Mouse (Mus musculus): ENCODE results near the gene Olfr332.
"Not testable (repeated sequence)": the region's sequence is repeated elsewhere in the genome, so short reads cannot be mapped to it uniquely, and the experiment has no call there.

The Olfr332 gene

DNA sequence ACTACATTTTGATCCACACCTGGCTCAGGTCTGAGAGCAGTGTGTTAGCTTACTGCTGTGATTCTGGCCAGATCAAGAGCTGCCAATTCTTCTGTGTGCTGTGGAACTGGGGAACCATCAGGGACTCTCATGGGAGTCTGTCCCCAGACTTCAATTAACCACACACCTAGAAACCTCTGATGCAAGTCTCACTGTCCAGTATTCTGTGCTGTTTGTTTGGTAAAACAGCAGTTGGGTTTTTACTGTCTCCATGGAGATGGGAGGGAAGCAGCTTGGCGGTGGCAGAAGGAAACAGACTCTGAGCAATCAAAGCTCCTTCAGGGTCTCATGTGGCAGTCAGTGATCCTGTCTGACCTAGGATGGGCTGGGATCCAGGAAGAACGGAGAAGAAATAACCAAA lies at the start of gene Olfr332:
Olfr332 (minus strand) TSS at position 101 of the 400 bp plus-strand sequence.
- no peak for DNase-seq (ENCODE audit: low read depth, low spot score)
- Histone ChIP-seq H3K27me3 (ENCODE audit: control insufficient read depth, insufficient read depth, low read length, poor library complexity, severe bottlenecking) (no peaks in the 10 kb centered on the region), H3K36me3 (ENCODE audit: control insufficient read depth, insufficient read depth, low read length, poor library complexity, severe bottlenecking) (no peaks in the 10 kb centered on the region)

DNA sequence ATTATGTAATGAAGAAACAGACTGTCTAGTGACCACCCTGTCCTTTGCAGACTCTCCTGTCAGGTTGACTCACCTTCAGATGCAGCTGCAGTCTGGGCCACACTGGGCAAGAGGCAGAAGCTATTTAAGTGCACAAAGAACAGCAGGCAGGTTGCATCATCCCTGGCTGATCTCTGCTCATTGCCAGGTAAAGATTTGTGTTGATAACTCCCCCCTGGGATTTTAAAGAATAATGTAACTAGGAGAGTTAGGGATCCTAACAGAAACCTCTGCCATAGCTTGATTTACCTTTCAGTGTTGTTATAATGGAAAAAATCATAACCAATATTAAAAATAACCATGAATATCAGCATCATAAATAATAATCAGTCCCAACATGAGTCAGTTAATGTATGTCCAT lies 42.4 kb upstream of the Olfr332 start, which contains the start of gene Olfr330:
Olfr330 (minus strand) TSS at position 101 of the 400 bp plus-strand sequence.
- H3K27me3 ChIP-seq (ENCODE audit: control insufficient read depth, insufficient read depth, low read length, poor library complexity, severe bottlenecking); H3K36me3 ChIP-seq (ENCODE audit: control insufficient read depth, insufficient read depth, low read length, poor library complexity, severe bottlenecking); DNase-seq (ENCODE audit: low read depth, low spot score): not testable (repeated sequence)

DNA sequence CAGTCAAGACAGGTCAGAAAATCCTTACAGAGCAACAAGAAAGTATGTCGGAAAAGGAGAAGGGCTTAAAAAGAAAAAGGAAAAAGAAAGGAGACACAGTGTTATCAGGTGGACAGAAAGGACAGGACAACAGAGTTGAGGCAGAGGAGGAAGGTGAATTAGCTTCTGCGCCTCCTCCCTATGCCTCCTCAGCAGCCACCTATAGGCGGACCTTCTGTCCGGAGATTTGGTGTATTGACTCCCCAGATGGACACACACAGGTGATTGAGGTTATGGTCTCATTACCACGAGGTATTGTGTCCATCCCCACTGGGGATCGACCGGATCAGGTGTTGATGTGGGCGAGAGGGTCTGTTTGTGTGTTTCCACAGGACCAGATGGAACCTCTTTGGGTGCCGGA lies 27.4 kb upstream of the Olfr332 start:
- not testable (repeated sequence) for DNase-seq (ENCODE audit: low read depth, low spot score)

DNA sequence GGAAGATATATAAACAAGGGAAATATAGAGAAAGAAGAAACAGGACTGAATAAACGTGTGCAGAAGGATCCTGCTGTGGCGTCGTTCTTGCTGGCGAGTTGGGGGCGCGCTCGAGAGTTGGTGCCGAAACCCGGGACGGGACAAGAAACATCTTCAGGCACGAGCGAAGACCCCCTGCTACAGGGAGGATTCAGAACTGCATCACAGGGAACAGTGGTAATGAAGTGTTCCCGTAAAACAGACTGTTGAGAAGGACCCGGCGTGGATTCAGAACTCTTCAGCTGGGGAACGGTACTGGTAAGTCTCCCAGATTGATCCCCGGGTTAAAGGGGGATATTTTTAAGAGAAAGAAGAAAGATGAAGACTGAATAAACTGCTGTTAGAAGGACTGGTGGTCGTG lies 26.6 kb upstream of the Olfr332 start:
- not testable (repeated sequence) for DNase-seq (ENCODE audit: low read depth, low spot score); H3K36me3 ChIP-seq (ENCODE audit: control insufficient read depth, insufficient read depth, low read length, poor library complexity, severe bottlenecking); H3K27me3 ChIP-seq (ENCODE audit: control insufficient read depth, insufficient read depth, low read length, poor library complexity, severe bottlenecking)

More for the DNA sequence above, 27.4 kb upstream of the Olfr332 start:
- H3K27me3 ChIP-seq (ENCODE audit: control insufficient read depth, insufficient read depth, low read length, poor library complexity, severe bottlenecking); H3K36me3 ChIP-seq (ENCODE audit: control insufficient read depth, insufficient read depth, low read length, poor library complexity, severe bottlenecking): not testable (repeated sequence)

DNA sequence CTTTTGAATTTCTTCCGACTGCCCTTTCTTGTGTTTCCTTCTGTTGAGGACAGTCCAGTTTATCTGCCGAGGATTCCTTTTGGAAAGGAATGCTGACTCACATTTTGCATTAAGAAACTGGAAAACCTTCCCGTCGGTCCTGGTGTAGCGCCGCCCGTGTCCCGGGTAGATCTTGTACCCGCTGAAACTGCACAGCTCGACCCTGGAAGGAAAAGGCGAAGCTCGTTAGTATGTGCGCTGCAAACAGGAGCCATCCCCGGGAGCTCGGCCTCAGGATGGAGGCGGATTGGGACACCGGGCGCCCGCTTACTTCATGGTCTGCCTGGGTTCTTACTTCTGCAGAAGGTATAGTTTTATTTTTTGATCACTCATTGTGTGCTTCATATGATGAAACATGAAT lies 16.7 kb upstream of the Olfr332 start:
- not testable (repeated sequence) for H3K36me3 ChIP-seq (ENCODE audit: control insufficient read depth, insufficient read depth, low read length, poor library complexity, severe bottlenecking); H3K27me3 ChIP-seq (ENCODE audit: control insufficient read depth, insufficient read depth, low read length, poor library complexity, severe bottlenecking); DNase-seq (ENCODE audit: low read depth, low spot score)

DNA sequence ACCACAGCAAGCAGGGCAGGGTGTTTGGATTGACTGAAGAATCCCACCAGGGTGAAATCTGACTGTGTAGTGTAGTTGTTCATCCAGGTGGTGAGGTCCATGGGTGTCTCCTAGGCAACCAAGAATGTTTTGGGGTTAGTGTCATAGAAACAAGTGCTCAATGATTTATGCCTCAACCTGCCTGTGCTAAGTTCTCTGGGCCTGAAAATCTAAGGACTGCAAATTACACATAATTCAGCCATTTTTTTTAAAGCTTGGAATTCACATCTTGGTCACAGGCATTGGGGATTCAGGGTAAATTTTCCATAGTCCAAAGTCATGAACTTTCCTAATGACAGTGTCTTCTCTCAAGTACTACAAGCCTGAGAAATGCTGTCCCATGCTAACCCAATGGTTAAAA lies 10.1 kb upstream of the Olfr332 start, which contains the start of gene Olfr331:
Olfr331 (minus strand) TSS at position 101 of the 400 bp plus-strand sequence.
- H3K36me3 ChIP-seq (ENCODE audit: control insufficient read depth, insufficient read depth, low read length, poor library complexity, severe bottlenecking); DNase-seq (ENCODE audit: low read depth, low spot score); H3K27me3 ChIP-seq (ENCODE audit: control insufficient read depth, insufficient read depth, low read length, poor library complexity, severe bottlenecking): not testable (repeated sequence)

DNA sequence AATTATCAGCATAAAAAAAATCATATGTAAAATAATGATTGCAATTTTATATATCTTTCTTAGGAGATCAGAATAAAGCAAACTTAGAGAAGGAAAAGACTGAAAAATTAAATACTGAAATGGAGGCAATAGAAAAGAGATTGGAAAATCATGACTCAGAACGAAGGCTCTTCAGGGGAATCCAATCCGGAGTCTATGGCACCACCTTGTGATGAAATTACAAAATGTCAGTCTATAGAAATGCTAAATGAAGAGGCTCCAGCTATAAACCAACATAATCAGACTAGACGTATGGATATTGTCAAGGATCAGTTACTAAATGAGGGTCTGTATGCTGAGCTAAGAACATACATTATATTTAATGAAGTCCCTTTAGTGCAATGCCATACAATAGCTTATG lies 6.9 kb upstream of the Olfr332 start:
- no peaks in the 10 kb centered on the region for H3K36me3 ChIP-seq (ENCODE audit: control insufficient read depth, insufficient read depth, low read length, poor library complexity, severe bottlenecking)
- no peaks in the 10 kb centered on the region for H3K27me3 ChIP-seq (ENCODE audit: control insufficient read depth, insufficient read depth, low read length, poor library complexity, severe bottlenecking)
- DNase-seq (ENCODE audit: low read depth, low spot score): no peak

DNA sequence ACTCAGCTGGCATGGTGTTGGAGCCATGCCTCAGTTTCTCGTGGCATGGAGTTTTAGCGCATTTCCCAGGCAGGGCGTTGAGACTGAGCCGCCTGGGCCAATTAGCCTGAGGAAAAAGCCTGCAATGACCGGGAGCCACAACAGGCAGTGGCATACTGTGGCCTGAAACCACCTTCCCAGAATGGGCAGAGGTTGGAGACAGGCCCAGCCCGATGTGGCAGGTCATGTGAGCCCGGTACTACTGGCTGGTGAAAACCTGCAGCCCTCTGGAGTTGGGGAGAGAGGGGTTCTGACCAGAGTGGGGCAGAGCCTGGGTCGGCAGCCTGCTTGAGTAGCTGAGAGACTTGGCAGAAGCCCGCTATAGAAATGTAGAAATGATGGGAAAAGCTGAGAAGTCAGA lies 6.4 kb upstream of the Olfr332 start:
- Histone ChIP-seq H3K27me3 (ENCODE audit: control insufficient read depth, insufficient read depth, low read length, poor library complexity, severe bottlenecking) (no peaks in the 10 kb centered on the region), H3K36me3 (ENCODE audit: control insufficient read depth, insufficient read depth, low read length, poor library complexity, severe bottlenecking) (no peaks in the 10 kb centered on the region)
- no peak for DNase-seq (ENCODE audit: low read depth, low spot score)

DNA sequence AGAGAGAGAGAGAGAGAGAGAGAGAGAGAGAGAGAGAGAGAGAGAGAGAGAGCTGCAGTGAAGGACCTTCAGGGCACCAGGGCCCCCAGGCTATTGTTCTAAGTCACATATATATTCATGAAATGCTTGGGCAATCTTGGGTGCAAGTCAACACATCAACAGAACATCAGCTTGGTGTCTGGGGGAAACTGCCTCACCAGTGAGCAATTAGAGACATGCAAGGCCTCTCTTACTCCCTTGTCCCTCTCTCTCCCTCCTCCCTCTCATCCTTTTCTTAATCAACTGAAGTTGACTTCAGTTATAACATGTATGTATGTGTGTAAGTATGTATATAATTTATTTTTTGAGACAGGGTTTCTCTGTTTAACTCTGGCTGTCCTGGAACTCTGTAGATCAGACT lies 30.2 kb downstream of the Olfr332 start, which contains the start of gene Olfr30:
Olfr30 (minus strand) TSS at position 101 of the 400 bp plus-strand sequence.
- Histone ChIP-seq H3K27me3 (ENCODE audit: control insufficient read depth, insufficient read depth, low read length, poor library complexity, severe bottlenecking) (no peaks in the 10 kb centered on the region), H3K36me3 (ENCODE audit: control insufficient read depth, insufficient read depth, low read length, poor library complexity, severe bottlenecking) (no peaks in the 10 kb centered on the region)
- no peak for DNase-seq (ENCODE audit: low read depth, low spot score)

DNA sequence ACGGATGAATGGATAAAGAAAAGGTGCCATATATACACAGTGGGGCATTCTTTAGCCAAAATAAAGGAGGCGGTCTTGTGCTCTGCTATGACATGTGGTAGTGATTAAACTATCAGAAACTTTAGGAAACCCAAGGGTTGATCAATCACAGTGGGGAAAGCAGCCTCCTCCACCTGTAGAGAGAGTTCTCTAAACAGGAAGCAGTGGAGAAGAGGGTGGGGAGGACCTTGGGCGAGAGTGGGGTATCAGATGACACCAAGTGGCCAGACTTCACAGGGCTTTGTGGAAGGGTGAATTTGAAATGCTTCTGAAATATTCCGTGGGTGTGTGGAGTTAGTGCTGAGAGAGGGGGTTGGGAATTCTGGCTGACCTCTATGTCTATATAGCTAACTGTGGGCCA lies 38.8 kb downstream of the Olfr332 start:
- H3K27me3 ChIP-seq (ENCODE audit: control insufficient read depth, insufficient read depth, low read length, poor library complexity, severe bottlenecking): no peaks in the 10 kb centered on the region
- no peaks in the 10 kb centered on the region for H3K36me3 ChIP-seq (ENCODE audit: control insufficient read depth, insufficient read depth, low read length, poor library complexity, severe bottlenecking)
- no peak for DNase-seq (ENCODE audit: low read depth, low spot score)

DNA sequence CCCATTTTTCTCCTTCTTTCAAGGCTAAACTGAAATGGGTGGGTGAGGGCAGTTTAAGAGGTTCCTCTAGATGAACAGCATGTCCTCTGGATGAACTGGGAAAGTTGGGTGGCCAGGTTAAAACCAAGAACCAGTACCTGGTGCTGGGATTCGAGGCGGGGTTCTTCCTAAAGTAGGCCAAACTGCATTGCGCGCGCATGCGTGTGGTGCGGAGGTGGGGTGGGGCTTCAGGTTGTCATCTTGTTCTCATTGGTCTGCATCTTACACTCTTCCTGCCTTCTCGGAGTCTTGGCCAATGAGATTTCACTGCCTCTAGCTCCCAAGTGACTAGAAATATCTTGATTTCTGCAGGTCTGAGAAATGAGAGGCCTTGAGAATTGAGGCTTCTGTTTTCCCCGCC lies 39.6 kb downstream of the Olfr332 start, which contains the start of gene Lypd9:
Lypd9 (minus strand) TSS at position 165 of the 400 bp plus-strand sequence.
- H3K27me3 ChIP-seq (ENCODE audit: control insufficient read depth, insufficient read depth, low read length, poor library complexity, severe bottlenecking): no peaks in the 10 kb centered on the region
- no peak for DNase-seq (ENCODE audit: low read depth, low spot score)
- H3K36me3 ChIP-seq (ENCODE audit: control insufficient read depth, insufficient read depth, low read length, poor library complexity, severe bottlenecking): no peaks in the 10 kb centered on the region

All from splenic B cell, adult 2 months (primary cell).